13 mouse cellular contexts compared by ENCODE assay signal in the genomic region with DNA sequence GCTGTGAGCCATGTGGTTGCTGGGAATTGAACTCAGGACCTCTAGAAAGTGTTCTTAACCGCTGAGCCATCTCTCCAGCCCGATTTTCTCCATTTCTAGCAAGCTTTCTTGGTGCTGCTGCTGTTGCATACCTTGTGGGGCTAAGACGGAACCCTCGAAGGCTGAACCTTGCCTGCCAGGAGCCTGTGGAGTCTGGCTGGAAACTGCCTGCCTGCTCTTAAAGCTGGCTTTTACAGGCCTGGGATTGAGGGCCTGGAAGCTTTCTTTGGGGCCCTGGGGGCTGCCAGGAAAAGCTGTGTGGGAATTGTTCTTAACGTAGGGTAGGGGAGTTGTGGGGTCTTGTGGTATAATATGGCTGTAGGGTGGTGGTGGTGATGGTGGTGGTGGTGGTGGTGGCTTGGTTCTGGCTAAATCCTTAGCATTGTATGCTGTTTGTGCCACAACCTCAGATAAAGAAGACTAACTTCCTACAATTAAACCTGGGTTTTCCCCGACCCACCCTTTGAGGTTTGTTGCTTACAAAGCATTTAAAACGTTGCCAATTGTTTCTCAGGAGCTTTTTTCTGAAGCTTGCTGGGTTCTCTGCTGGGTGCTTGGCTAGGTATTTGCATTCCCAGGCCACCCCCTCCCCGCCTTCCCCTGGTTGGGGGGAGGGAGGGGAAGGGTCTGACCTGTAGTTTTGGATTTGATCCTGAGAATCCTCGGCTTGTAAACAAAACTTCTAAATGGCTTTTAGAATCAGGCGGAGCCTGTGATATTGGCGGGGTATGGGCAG. TPM values are rescaled to one million over a fixed set of nuclear protein-coding genes. Genes with fewer than 3 reads are reported as not detected.
DNase-seq lines count a peak whose midpoint lies in the region; ATAC-seq lines count a peak whose summit lies in the region.
"Had no signal": no experiment of that assay in that cellular context is flagged by ENCODE, and none has a peak within 500 bp of the region (broad histone marks: within the 10 kb centered on the region; RNA-seq: fewer than 3 reads in every experiment).

No protein-coding gene starts in this region.

- H3K36me3 ChIP-seq in heart, embryonic 15.5 days = no peaks in the 10 kb centered on the region
- H3K36me3 ChIP-seq in lung, embryonic 16.5 days (ENCODE audit: control insufficient read depth, insufficient read depth, low read length) = no peaks in the 10 kb centered on the region
- H3K36me3 ChIP-seq in forebrain, embryonic 14.5 days (ENCODE audit: control insufficient read depth, insufficient read depth, low read length) = no peaks in the 10 kb centered on the region
- H3K36me3 ChIP-seq: midbrain, embryonic 13.5 days had no signal

- no peaks in the 10 kb centered on the region for H3K27me3 ChIP-seq in heart, embryonic 15.5 days
- H3K27me3 ChIP-seq in lung, embryonic 16.5 days (ENCODE audit: control insufficient read depth, insufficient read depth, low read depth, low read length) = no peaks in the 10 kb centered on the region
- H3K27me3 ChIP-seq in forebrain, embryonic 14.5 days (replicated peaks; ENCODE audit: control insufficient read depth, insufficient read depth, low read length) = no peaks in the 10 kb centered on the region

- WGBS in heart, embryonic 15.5 days = 62% methylated on average over 11 of the region's 11 CpGs
- 61% methylated on average over 11 of the region's 11 CpGs for WGBS in lung, embryonic 16.5 days
- 19% methylated on average over 11 of the region's 11 CpGs for WGBS in forebrain, embryonic 14.5 days

- no peak for ATAC-seq in heart, embryonic 15.5 days (replicated peaks; ENCODE audit: insufficient number of reproducible peaks, insufficient read depth, low FRiP score, low read depth)
- no peak for ATAC-seq in lung, embryonic 16.5 days (ENCODE audit: low read depth)
- ATAC-seq in forebrain, embryonic 14.5 days = no peak
- ATAC-seq: CD4-positive, CD25-positive, alpha-beta regulatory T cell, adult 4 months; hindbrain, embryonic 16.5 days; midbrain, embryonic 13.5 days had no signal

- DNase-seq in heart, postnatal 4 days = no peak
- DNase-seq in lung, adult 18-20 months = no peak
- no peak for DNase-seq in forebrain, embryonic 14.5 days (ENCODE audit: low spot score)
- DNase-seq in cerebellum, adult 9-11 months = no peak
- no peak for DNase-seq in left cerebral cortex, adult 8-10 months (ENCODE audit: low spot score in 2 of 2)
- DNase-seq: cerebellum, adult 11-12 months; right cerebral cortex, postnatal 4 days; thymus, postnatal 4 days had no signal

- peaks cover 42% of the 10 kb centered on the region for H3K4me1 ChIP-seq in heart, embryonic 15.5 days (replicated peaks)
- peaks cover 39% of the 10 kb centered on the region for H3K4me1 ChIP-seq in lung, embryonic 16.5 days (replicated peaks; ENCODE audit: control insufficient read depth, insufficient read depth, low read length)
- H3K4me1 ChIP-seq in forebrain, embryonic 14.5 days (ENCODE audit: control insufficient read depth, insufficient read depth, low read length) = no peaks in the 10 kb centered on the region; the same call in 1 of the 2 replicates

- H3K9ac ChIP-seq in heart, embryonic 15.5 days = no peak overlapping the region
- H3K9ac ChIP-seq in lung, embryonic 16.5 days (ENCODE audit: low read length) = 0 out of 2 replicates have a peak overlapping the region, but pooled peaks have one; percentile 3
- H3K9ac ChIP-seq in forebrain, embryonic 14.5 days (ENCODE audit: low read length) = no peak overlapping the region
- H3K9ac ChIP-seq: midbrain, embryonic 13.5 days had no signal

- no peak overlapping the region for H3K4me2 ChIP-seq in heart, embryonic 15.5 days
- H3K4me2 ChIP-seq in lung, embryonic 16.5 days (ENCODE audit: low read depth, low read length) = no peak overlapping the region
- H3K4me2 ChIP-seq in forebrain, embryonic 14.5 days (ENCODE audit: low read length) = no peak overlapping the region
- H3K4me2 ChIP-seq: midbrain, embryonic 13.5 days had no signal

- H3K9me3 ChIP-seq in heart, embryonic 15.5 days (replicated peaks) = no peaks in the 10 kb centered on the region
- no peaks in the 10 kb centered on the region for H3K9me3 ChIP-seq in lung, embryonic 16.5 days (ENCODE audit: control insufficient read depth, low read length)
- H3K9me3 ChIP-seq in forebrain, embryonic 14.5 days (replicated peaks; ENCODE audit: control insufficient read depth, low read length) = no peaks in the 10 kb centered on the region
- H3K9me3 ChIP-seq: midbrain, embryonic 13.5 days had no signal

- no peak overlapping the region for H3K4me3 ChIP-seq in heart, embryonic 15.5 days
- H3K4me3 ChIP-seq in lung, embryonic 16.5 days (ENCODE audit: low read length) = no peak overlapping the region
- no peak overlapping the region for H3K4me3 ChIP-seq in forebrain, embryonic 14.5 days (ENCODE audit: low read depth, low read length)
- H3K4me3 ChIP-seq: midbrain, embryonic 13.5 days had no signal

- H3K27ac ChIP-seq in heart, embryonic 15.5 days = peak overlapping the region; percentile 25; the same call in 1 of the 2 replicates
- H3K27ac ChIP-seq in lung, embryonic 16.5 days (ENCODE audit: low read length) = 0 out of 2 replicates have a peak overlapping the region, but pooled peaks have one; percentile 18
- H3K27ac ChIP-seq in forebrain, embryonic 14.5 days (ENCODE audit: low read depth, low read length) = peak overlapping the region; percentile 41; the same call in 1 of the 2 replicates
- H3K27ac ChIP-seq: midbrain, embryonic 13.5 days had no signal

RNA-seq across cellular contexts. Expression of a gene that starts 7.9 kb away (rescaled TPM):
- polyA plus RNA-seq in heart, embryonic 15.5 days (2015; fragmentation: Nextera tagmentation; extraction: Ambion mirVana) = 24.9 and 33.7 TPM in 2 replicates
- total RNA-seq in heart, postnatal 4 days (2021) = 10 to 100 TPM; 33.9 to 42.2 TPM
- polyA plus RNA-seq in lung, embryonic 16.5 days (2015; fragmentation: Nextera tagmentation; extraction: Ambion mirVana) = 53.1 and 54.1 TPM in 2 replicates
- polyA plus RNA-seq in forebrain, embryonic 14.5 days (2014; fragmentation: Nextera tagmentation; extraction: Ambion mirVana) = 9.7 and 13.4 TPM in 2 replicates
- total RNA-seq in left cerebral cortex, adult 8-10 months (2022) = 10 to 100 TPM; 13.8 to 16.9 (median 14.8) TPM
